Mouse (Mus musculus): Measurements from ENCODE around the gene Rnf31. TPM values are rescaled to one million over a fixed set of nuclear protein-coding genes. Genes with fewer than 3 reads are reported as not detected.

Gene Rnf31
- polyA plus RNA-seq, 1 experiment from 2014 or later: 17.8 TPM

- Histone ChIP-seq H3K9ac (no peak overlapping the region), H3K4me3 (no peak overlapping the region), H3K27ac (no peak overlapping the region), H3K4me2 (replicated peaks) (no peak overlapping the region), H3K27me3 (replicated peaks) (no peaks in the 10 kb centered on the region), H3K4me1 (no peaks in the 10 kb centered on the region; the same call in 1 of the 2 replicates), H3K36me3 (peaks cover 20% of the 10 kb centered on the region), H3K9me3 (no peaks in the 10 kb centered on the region)
- no peak for ATAC-seq (ENCODE audit: low FRiP score, low read depth)
- 87% methylated on average over 23 of the region's 23 CpGs for WGBS
These were observed 11.7 kb upstream of the Rnf31 start for GRCm38 (mm10) chr14:55579511-55580496.

GRCm38 (mm10) chr14:55580731-55581130 lies 10.8 kb upstream of the Rnf31 start:
- H3K9me3 ChIP-seq: no peaks in the 10 kb centered on the region
- H3K4me3 ChIP-seq: no peak overlapping the region
- WGBS: 96% methylated on average over 16 of the region's 16 CpGs
- H3K4me2 ChIP-seq (replicated peaks): no peak overlapping the region
- H3K4me1 ChIP-seq: peaks cover 4% of the 10 kb centered on the region; the same call in 1 of the 2 replicates
- ATAC-seq (ENCODE audit: low FRiP score, low read depth): no peak
- H3K27me3 ChIP-seq (replicated peaks): no peaks in the 10 kb centered on the region
- H3K9ac ChIP-seq: no peak overlapping the region
- no peak overlapping the region for H3K27ac ChIP-seq
- peaks cover 20% of the 10 kb centered on the region for H3K36me3 ChIP-seq

DNA sequence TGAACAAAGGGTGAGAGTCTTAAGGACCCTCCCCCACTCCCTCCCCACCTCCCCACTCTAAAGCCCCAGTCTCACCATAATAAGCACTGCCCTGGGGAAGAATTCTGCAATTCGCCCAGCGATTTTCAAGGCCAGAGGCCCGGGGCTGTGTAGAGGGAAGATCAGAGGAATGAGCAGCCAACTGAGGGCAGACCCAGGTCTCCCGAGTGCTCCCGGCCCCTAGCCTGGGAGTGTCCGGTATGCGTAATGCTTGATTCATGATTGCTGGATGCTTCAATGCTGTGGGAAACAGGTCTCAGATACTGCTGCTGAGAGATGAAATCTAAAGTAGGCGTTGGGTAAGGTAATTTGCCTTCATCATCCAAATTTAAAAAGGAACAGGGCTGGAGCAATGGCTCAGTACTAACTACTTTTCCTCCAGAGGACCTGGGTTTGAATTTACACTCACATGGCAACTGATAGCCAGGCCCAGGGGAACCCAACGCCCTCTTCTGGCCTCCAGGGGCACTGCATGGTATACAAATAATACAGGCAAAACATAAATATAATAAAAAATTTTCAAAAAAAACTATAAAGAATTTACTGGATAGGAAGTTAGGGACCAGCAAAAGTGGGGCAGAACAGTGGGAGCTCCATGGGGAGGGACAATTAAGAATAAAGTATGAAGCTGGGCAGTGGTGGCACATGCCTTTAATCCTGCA lies 9.4 kb upstream of the Rnf31 start:
- 74% methylated on average over 9 of the region's 9 CpGs for WGBS
- ATAC-seq (ENCODE audit: low FRiP score, low read depth): no peak
- H3K4me3 ChIP-seq: no peak overlapping the region
- no peak overlapping the region for H3K27ac ChIP-seq
- H3K36me3 ChIP-seq: peaks cover 22% of the 10 kb centered on the region
- no peaks in the 10 kb centered on the region for H3K27me3 ChIP-seq (replicated peaks)
- H3K4me2 ChIP-seq (replicated peaks): no peak overlapping the region
- peaks cover 4% of the 10 kb centered on the region; the same call in 1 of the 2 replicates for H3K4me1 ChIP-seq
- no peaks in the 10 kb centered on the region for H3K9me3 ChIP-seq
- H3K9ac ChIP-seq: no peak overlapping the region

DNA sequence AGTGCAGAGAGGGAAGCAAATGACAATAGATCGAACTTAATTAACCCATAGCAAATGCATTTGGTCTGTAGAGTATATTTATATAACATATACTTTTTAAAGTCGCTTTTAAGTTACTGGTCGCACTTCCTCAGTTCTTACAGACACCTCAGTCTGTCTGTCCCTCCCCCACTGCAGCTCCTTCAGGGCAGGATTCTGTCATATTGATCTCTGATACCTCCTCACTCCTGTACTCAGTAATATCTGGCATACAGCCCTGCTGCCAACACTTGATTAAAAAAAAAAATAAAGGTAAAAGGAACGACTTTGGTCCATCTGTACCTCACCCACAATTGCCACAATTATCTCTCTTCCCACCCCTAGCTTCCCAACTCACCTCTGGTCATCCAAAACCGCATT lies 7.2 kb upstream of the Rnf31 start:
- no peaks in the 10 kb centered on the region for H3K9me3 ChIP-seq
- peak overlapping the region; percentile 57 for H3K9ac ChIP-seq
- H3K27me3 ChIP-seq (replicated peaks): no peaks in the 10 kb centered on the region
- WGBS: 42% methylated on average over 5 of the region's 5 CpGs
- H3K4me1 ChIP-seq: peaks cover 4% of the 10 kb centered on the region; the same call in 1 of the 2 replicates
- peak overlapping the region; percentile 79 for H3K4me2 ChIP-seq (replicated peaks)
- H3K36me3 ChIP-seq: peaks cover 36% of the 10 kb centered on the region
- ATAC-seq (ENCODE audit: low FRiP score, low read depth): no peak
- H3K27ac ChIP-seq: no peak overlapping the region
- H3K4me3 ChIP-seq: peak overlapping the region; percentile 43

DNA sequence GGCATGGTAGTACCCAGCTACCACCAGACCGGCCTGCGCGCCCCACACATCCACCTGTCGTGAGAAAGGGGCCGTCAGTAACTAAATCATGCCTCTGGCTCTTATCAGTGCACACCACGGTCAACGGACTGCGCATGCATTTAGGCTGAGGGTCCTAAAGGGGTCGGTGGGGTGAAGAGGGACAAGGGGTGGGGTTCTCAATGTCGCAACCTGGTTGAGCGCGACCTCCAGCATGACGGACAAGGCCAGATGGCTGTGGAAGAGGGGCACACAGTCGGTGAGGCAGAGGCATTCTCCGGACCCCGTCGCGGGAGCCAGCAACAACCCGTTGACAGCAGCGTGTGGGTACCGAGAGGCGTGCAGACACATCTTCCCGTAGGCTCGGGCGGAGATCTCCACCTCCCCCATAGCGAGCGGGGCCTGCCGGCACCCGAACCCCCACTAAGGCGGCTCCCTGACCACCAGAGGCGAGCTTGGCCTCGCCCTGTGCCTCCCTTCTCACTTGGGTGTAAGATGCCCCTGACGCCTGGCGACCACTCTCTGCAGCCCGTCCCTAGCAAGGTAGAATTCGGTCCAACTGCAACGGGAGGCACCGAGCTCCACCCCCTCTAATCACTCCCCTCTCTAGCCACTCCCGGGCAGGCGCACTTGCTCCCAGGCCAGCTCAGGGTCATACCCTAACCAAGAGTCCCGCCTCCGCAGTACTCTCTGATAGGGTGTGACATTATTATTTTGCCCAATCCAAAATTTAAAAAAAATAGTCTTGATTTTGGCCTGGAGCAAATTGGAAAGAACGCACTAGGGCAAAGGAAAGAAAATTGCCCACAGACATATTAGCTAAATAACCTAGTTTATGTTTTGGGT lies 6.6 kb upstream of the Rnf31 start, which contains the start of gene Emc9:
Gene Emc9, minus strand, starts transcription at position 601 of the 864 bp plus-strand sequence.
- WGBS: 2% methylated on average over 43 of the region's 43 CpGs

GRCm38 (mm10) chr14:55585566-55585960 lies 5.9 kb upstream of the Rnf31 start:
- no peak overlapping the region for H3K9ac ChIP-seq
- no peak overlapping the region for H3K4me3 ChIP-seq
- H3K4me1 ChIP-seq: peaks cover 13% of the 10 kb centered on the region; the same call in 1 of the 2 replicates
- H3K27ac ChIP-seq: no peak overlapping the region
- WGBS: 65% methylated on average over 6 of the region's 6 CpGs
- H3K36me3 ChIP-seq: peaks cover 30% of the 10 kb centered on the region
- H3K9me3 ChIP-seq: no peaks in the 10 kb centered on the region
- H3K27me3 ChIP-seq (replicated peaks): no peaks in the 10 kb centered on the region
- ATAC-seq (ENCODE audit: low FRiP score, low read depth): no peak
- H3K4me2 ChIP-seq (replicated peaks): peak overlapping the region; percentile 79

More for the DNA sequence above, 6.6 kb upstream of the Rnf31 start, which contains the start of gene Emc9:
- H3K9ac ChIP-seq: peak within 1 kb of the TSS; percentile 57
- no peak within 1 kb of the TSS for H3K27ac ChIP-seq
- no peaks in the 10 kb centered on the region for H3K27me3 ChIP-seq (replicated peaks)
- ATAC-seq (ENCODE audit: low FRiP score, low read depth): peak; percentile 56
- peaks cover 36% of the 10 kb centered on the region for H3K36me3 ChIP-seq
- no peaks in the 10 kb centered on the region for H3K9me3 ChIP-seq
- peak within 1 kb of the TSS; percentile 43 for H3K4me3 ChIP-seq
- peaks cover 8% of the 10 kb centered on the region; the same call in 1 of the 2 replicates for H3K4me1 ChIP-seq
- peak within 1 kb of the TSS; percentile 79 for H3K4me2 ChIP-seq (replicated peaks)

DNA sequence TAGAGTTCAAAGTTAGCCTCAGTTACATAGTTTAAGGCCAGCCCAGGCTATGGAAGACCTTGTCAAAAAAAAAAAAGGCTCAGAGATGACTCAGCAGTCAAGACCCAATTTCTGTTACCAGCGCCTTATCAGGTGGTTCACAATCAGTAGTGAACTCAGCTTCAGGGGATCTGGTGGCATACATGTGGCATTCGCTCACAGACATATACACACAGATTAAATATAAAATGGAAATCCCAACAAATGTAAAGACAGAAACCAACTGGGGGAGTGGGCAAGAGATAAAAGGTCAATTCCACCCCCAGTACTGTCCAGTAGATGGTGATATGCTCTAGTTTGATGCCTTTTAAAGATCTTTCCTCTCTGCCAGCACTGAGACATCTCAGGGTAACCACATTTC lies 5.4 kb upstream of the Rnf31 start:
- 95% methylated on average over 2 of the region's 2 CpGs for WGBS
- Histone ChIP-seq H3K27me3 (replicated peaks) (no peaks in the 10 kb centered on the region), H3K9me3 (no peaks in the 10 kb centered on the region), H3K36me3 (peaks cover 24% of the 10 kb centered on the region), H3K4me2 (replicated peaks) (no peak overlapping the region), H3K4me1 (peaks cover 13% of the 10 kb centered on the region; the same call in 1 of the 2 replicates), H3K27ac (no peak overlapping the region), H3K4me3 (no peak overlapping the region), H3K9ac (no peak overlapping the region)
- no peak for ATAC-seq (ENCODE audit: low FRiP score, low read depth)

- Histone ChIP-seq H3K36me3 (peaks cover 19% of the 10 kb centered on the region), H3K27ac (no peak overlapping the region), H3K4me1 (peaks cover 33% of the 10 kb centered on the region), H3K4me2 (replicated peaks) (no peak overlapping the region), H3K9me3 (no peaks in the 10 kb centered on the region), H3K9ac (no peak overlapping the region), H3K27me3 (replicated peaks) (no peaks in the 10 kb centered on the region), H3K4me3 (no peak overlapping the region)
- ATAC-seq (ENCODE audit: low FRiP score, low read depth): no peak
- 94% methylated on average over 5 of the region's 5 CpGs for WGBS
These were observed 2.2 kb upstream of the Rnf31 start for GRCm38 (mm10) chr14:55589271-55589670.

DNA sequence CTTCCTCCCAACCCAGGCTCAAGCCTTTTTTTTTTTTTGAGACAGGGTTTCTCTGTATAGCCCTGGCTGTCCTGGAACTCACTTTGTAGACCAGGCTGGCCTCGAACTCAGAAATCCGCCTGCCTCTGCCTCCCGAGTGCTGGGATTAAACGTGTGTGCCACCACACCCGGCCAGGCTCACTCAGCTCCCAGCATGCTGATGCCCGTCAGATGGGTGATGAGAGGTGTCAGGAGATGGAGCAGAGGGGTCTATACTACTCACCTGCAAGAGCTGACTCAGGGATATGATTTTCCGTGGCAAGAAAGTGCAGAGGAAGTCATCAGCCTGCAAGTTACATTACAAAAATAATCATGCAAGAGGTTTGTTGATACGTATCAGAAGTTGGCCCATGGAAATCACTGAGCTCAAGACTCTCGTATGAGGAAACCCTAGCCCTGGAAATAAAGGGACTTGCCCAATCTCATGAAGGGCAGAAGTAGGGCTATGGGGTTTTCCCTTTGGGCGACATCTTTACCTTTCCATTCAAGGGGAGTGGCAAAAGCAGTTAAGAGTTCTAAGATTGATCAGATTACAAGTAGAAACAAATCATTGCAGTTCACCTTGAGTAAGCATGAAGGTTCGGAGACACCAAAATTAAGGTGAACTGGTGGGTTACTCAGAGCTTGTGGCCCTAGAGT lies 1.6 kb upstream of the Rnf31 start:
- Histone ChIP-seq H3K9ac (peak overlapping the region; percentile 86), H3K9me3 (no peaks in the 10 kb centered on the region), H3K4me2 (replicated peaks) (peak overlapping the region; percentile 98), H3K27me3 (replicated peaks) (no peaks in the 10 kb centered on the region), H3K4me3 (peak overlapping the region; percentile 87), H3K4me1 (peaks cover 32% of the 10 kb centered on the region), H3K36me3 (peaks cover 26% of the 10 kb centered on the region), H3K27ac (no peak overlapping the region)
- no peak for ATAC-seq (ENCODE audit: low FRiP score, low read depth)
- WGBS: 87% methylated on average over 11 of the region's 11 CpGs

DNA sequence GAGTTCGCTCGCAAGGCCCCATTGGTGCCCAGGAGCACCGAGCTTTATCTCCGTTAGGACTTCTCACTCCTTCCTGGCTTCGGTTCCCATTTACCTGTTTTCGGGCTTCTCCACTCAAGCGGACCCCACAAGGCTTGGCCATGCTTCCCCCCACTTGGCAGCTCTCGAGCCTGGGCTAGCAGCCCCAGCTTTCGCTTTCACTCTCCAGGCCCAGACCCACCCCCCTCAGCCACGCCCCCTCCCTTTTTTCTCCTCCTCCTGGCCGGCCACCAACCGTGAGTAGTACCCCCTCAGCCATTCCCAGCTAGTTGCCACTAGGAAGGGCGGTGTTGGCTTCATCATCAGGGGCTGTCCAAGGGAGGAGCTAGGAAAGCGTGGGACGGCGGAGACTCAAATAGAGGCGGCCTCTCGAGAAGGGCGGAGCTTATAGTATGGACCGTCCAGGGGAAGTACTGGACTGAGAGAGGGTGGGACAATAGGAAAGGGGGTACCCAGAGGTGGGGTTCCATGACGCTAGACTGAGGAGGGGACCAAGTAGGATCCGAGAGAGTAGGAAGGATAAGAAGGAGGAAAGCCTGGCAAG lies 669 bp upstream of the Rnf31 start, which contains the start of gene Psme2:
Gene Psme2, minus strand, starts transcription at position 366 of the 583 bp plus-strand sequence.
- Histone ChIP-seq H3K4me1 (peaks cover 29% of the 10 kb centered on the region), H3K36me3 (peaks cover 35% of the 10 kb centered on the region), H3K9ac (peak within 1 kb of the TSS; percentile 86), H3K4me2 (replicated peaks) (peak within 1 kb of the TSS; percentile 98), H3K27me3 (replicated peaks) (no peaks in the 10 kb centered on the region), H3K4me3 (peak within 1 kb of the TSS; percentile 87), H3K9me3 (no peaks in the 10 kb centered on the region), H3K27ac (peak within 1 kb of the TSS; percentile 67)
- peak; percentile 96 for ATAC-seq (ENCODE audit: low FRiP score, low read depth)
- 1% methylated on average over 22 of the region's 22 CpGs for WGBS

GRCm38 (mm10) chr14:55592226-55592625 lies 718 bp downstream of the Rnf31 start:
- no peaks in the 10 kb centered on the region for H3K9me3 ChIP-seq
- peak overlapping the region; percentile 87 for H3K4me3 ChIP-seq
- 0 out of 2 replicates have a peak overlapping the region, but pooled peaks have one; percentile 64 for H3K27ac ChIP-seq
- H3K9ac ChIP-seq: peak overlapping the region; percentile 86
- H3K4me2 ChIP-seq (replicated peaks): peak overlapping the region; percentile 98
- H3K4me1 ChIP-seq: peaks cover 29% of the 10 kb centered on the region
- 5% methylated on average over 16 of the region's 16 CpGs for WGBS
- H3K27me3 ChIP-seq (replicated peaks): no peaks in the 10 kb centered on the region
- H3K36me3 ChIP-seq: peaks cover 46% of the 10 kb centered on the region
- ATAC-seq (ENCODE audit: low FRiP score, low read depth): no peak
